In the genomic region with DNA sequence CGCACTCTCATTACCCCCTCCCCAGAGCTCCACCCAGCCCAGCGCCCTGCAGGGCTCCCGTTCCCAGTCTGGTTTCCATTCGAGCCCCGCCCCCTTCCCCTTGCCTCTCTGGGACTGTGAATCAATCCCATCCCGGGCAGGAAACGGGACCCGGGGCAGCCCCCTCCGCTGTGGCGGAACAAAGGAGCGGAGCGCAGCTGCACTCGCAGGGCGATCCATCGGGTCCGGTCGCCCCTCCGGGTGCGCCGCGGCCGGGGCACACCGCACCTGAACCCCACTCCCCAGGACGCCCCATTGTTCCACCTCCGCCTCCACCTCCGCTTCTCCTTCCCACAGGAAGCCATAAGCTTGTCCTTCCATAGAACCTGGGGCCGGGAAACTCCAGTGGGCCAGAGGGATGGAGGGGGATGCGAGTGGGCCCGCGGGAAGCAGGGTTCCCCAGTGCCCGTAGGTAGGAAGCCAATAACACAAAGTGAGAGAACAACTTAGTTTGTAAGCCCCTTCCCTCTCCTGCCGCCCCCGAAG, we compare ENCODE assay signal across 9 mouse cellular contexts. TPM values are rescaled to one million over a fixed set of nuclear protein-coding genes. Genes with fewer than 3 reads are reported as not detected.
A peak's percentile ranks its signal among the peaks of the same experiment; 100 is the strongest.
DNase-seq lines count a peak whose midpoint lies in the region; ATAC-seq and TF ChIP-seq lines count a peak whose summit lies in the region.
"Had no signal": no experiment of that assay in that cellular context is flagged by ENCODE, and none has a peak within 500 bp of the region (broad histone marks: within the 10 kb centered on the region; RNA-seq: fewer than 3 reads in every experiment).

No protein-coding gene starts in this region.

- peak overlapping the region; percentile 66 for H3K27ac ChIP-seq in intestine, postnatal 0 days (ENCODE audit: low read depth, low read length)
- H3K27ac ChIP-seq in liver, embryonic 12.5 days: peak overlapping the region; percentile 62; the same call in 1 of the 2 replicates

- no peaks in the 10 kb centered on the region for H3K27me3 ChIP-seq in intestine, postnatal 0 days (replicated peaks; ENCODE audit: control insufficient read depth, insufficient read depth, low read length)
- H3K27me3 ChIP-seq in liver, embryonic 12.5 days (replicated peaks): peaks cover 35% of the 10 kb centered on the region
- H3K27me3 ChIP-seq in myocyte (ENCODE audit: control insufficient read depth, insufficient read depth, insufficient read length): no peaks in the 10 kb centered on the region
- H3K27me3 ChIP-seq: CH12.LX had no signal

- H3K4me3 ChIP-seq in intestine, postnatal 0 days (ENCODE audit: low read depth, low read length): peak overlapping the region; percentile 61
- H3K4me3 ChIP-seq in liver, embryonic 12.5 days: peak overlapping the region; percentile 62
- H3K4me3 ChIP-seq in myocyte: peak overlapping the region; percentile 46

- H3K79me2 ChIP-seq in myocyte (ENCODE audit: control insufficient read depth, insufficient read depth): peaks cover 20% of the 10 kb centered on the region

- TF ChIP-seq CTCF in intestine, postnatal 0 days (IDR thresholded peaks at IDR 0.05; ENCODE audit: low read depth): no peak

- no peaks in the 10 kb centered on the region for H3K36me3 ChIP-seq in intestine, postnatal 0 days (ENCODE audit: control insufficient read depth, insufficient read depth)
- no peaks in the 10 kb centered on the region for H3K36me3 ChIP-seq in liver, embryonic 12.5 days
- peaks cover 3% of the 10 kb centered on the region for H3K36me3 ChIP-seq in myocyte (ENCODE audit: control insufficient read depth, insufficient read depth)

- H3K4me2 ChIP-seq in intestine, postnatal 0 days (replicated peaks; ENCODE audit: low read depth): peak overlapping the region; percentile 84
- H3K4me2 ChIP-seq in liver, embryonic 12.5 days: peak overlapping the region; percentile 70
- peak overlapping the region; percentile 73 for H3K4me2 ChIP-seq in myocyte (ENCODE audit: low read depth)

- 0 out of 2 replicates have a peak, but pooled peaks cover under 1% of the 10 kb centered on the region for H3K4me1 ChIP-seq in intestine, postnatal 0 days (replicated peaks; ENCODE audit: control insufficient read depth, insufficient read depth, low read length)
- peaks cover 20% of the 10 kb centered on the region for H3K4me1 ChIP-seq in liver, embryonic 12.5 days

- peak overlapping the region; percentile 21 for H3ac ChIP-seq in myocyte (ENCODE audit: control insufficient read depth, insufficient read length)

- peak; percentile 44 for TF ChIP-seq POLR2A in myocyte (IDR thresholded peaks at IDR 0.05; ENCODE audit: insufficient read length, low read depth)

- peak overlapping the region; percentile 52 for H3K9ac ChIP-seq in intestine, postnatal 0 days (ENCODE audit: low read depth, low read length)
- peak overlapping the region; percentile 63 for H3K9ac ChIP-seq in liver, embryonic 12.5 days

- WGBS in intestine, postnatal 0 days: 2% methylated on average over 33 of the region's 33 CpGs
- 2% methylated on average over 32 of the region's 33 CpGs for WGBS in liver, embryonic 12.5 days (ENCODE audit: insufficient replicate concordance)

- ATAC-seq in frontal cortex, adult (ENCODE audit: low TSS enrichment): peak; percentile 34
- ATAC-seq in intestine, postnatal 0 days: peak; percentile 63
- peak; percentile 64 for ATAC-seq in liver, embryonic 12.5 days

- no peak for DNase-seq in frontal cortex, adult 2 months (ENCODE audit: extremely low spot score in 1 of 2, low spot score in 1 of 2)
- DNase-seq in embryo, embryonic 10 days (ENCODE audit: low spot score): peak; percentile 84
- DNase-seq in heart, adult 11 months: peak; percentile 99
- DNase-seq in testis, postnatal 10 days (ENCODE audit: low spot score): peak; percentile 80

- no peaks in the 10 kb centered on the region for H3K9me3 ChIP-seq in intestine, postnatal 0 days (ENCODE audit: control insufficient read depth)
- H3K9me3 ChIP-seq in liver, embryonic 12.5 days (replicated peaks): no peaks in the 10 kb centered on the region

TF ChIP-seq in myocyte, 11 proteins besides CTCF, POLR2A, EP300 and RAD21:
- TF ChIP-seq MAX (IDR thresholded peaks at IDR 0.05; ENCODE audit: low read depth) (no peak), REST (IDR thresholded peaks at IDR 0.05; ENCODE audit: insufficient read depth, insufficient read length) (no peak), TCF12 (IDR thresholded peaks at IDR 0.05; ENCODE audit: insufficient read depth, poor library complexity, severe bottlenecking) (no peak), SRF (IDR thresholded peaks at IDR 0.05; ENCODE audit: control insufficient read depth, insufficient read length, low read depth) (no peak), POLR2AphosphoS2 (IDR thresholded peaks at IDR 0.05; ENCODE audit: insufficient read length, low read depth) (no peak), E2F4 (IDR thresholded peaks at IDR 0.05; ENCODE audit: insufficient read depth) (no peak), MYOG (IDR thresholded peaks at IDR 0.05; ENCODE audit: control insufficient read depth in 1 of 3, insufficient read depth in 1 of 3, insufficient read length in 2 of 3, low read depth in 2 of 3) (no peak), USF1 (IDR thresholded peaks at IDR 0.05; ENCODE audit: low read depth) (no peak), CEBPB (IDR thresholded peaks at IDR 0.05; ENCODE audit: insufficient read depth, poor library complexity, severe bottlenecking) (no peak), MYOD1 (IDR thresholded peaks at IDR 0.05; ENCODE audit: control insufficient read depth in 1 of 3, insufficient read length in 2 of 3, low read depth in 2 of 3) (no peak), TCF3 (IDR thresholded peaks at IDR 0.05; ENCODE audit: insufficient read length, low read depth) (no peak)
TF ChIP-seq in myocyte: peak in this region for 0.

RNA-seq across cellular contexts. Expression of a gene that starts 0.8 kb away (rescaled TPM):
- polyA plus RNA-seq in frontal cortex, adult 2 months (2012; rRNA removed): 20.0 and 20.4 TPM in 2 replicates
- 15.8 and 18.4 TPM in 2 replicates for polyA plus RNA-seq in intestine, postnatal 0 days (2015; fragmentation: Nextera tagmentation; extraction: Ambion mirVana)
- 12.0 and 13.2 TPM in 2 replicates for polyA plus RNA-seq in liver, embryonic 12.5 days (2016; fragmentation: Nextera tagmentation; extraction: Ambion mirVana)
- 7.1 TPM for polyA plus RNA-seq in myocyte (2012; fragmentation: generic; extraction: Trizol)

Comparison
In these comparisons a context has a peak if more than half of its experiments do, and no peak if none do; other contexts are left out.
1. DNase-seq: peak in embryo, embryonic 10 days (single experiment), heart, adult 11 months (single experiment) and testis, postnatal 10 days (single experiment); none in frontal cortex, adult 2 months (0 of 2).
2. Peak in every context shown above with its lines, with median percentiles within 50 percentile points of each other: ATAC-seq, H3K4me2 ChIP-seq and H3K4me3 ChIP-seq.